In genomic region chr2:70053803-70054202, GRCm38 (mm10) we compare ENCODE assay signal across 29 mouse cellular contexts. TPM values are rescaled to one million over a fixed set of nuclear protein-coding genes. Genes with fewer than 3 reads are reported as not detected.
DNase-seq lines count a peak whose midpoint lies in the region; ATAC-seq and TF ChIP-seq lines count a peak whose summit lies in the region.
"Had no signal": no experiment of that assay in that cellular context is flagged by ENCODE, and none has a peak within 500 bp of the region (broad histone marks: within the 10 kb centered on the region; RNA-seq: fewer than 3 reads in every experiment).

No protein-coding gene starts in this region.

- peak; percentile 71; the same call in 1 of the 2 replicates for ATAC-seq in forebrain, embryonic 12.5 days (ENCODE audit: low FRiP score)
- ATAC-seq in hindbrain, embryonic 15.5 days (ENCODE audit: low FRiP score, low read depth) = no peak
- no peak for ATAC-seq in hindbrain, embryonic 16.5 days
- 0 out of 2 replicates have a peak, but pooled peaks have one; percentile 39 for ATAC-seq in midbrain, embryonic 15.5 days (replicated peaks)
- ATAC-seq in inflammation-experienced regulatory T-cells, adult 6 months = no peak
- ATAC-seq: activated CD4-positive, CD25-positive, alpha-beta regulatory T cell, adult 4 months; intestine, embryonic 16.5 days had no signal

- H3K27me3 ChIP-seq in forebrain, embryonic 12.5 days = no peaks in the 10 kb centered on the region; the same call in 1 of the 2 replicates
- H3K27me3 ChIP-seq in forebrain, embryonic 10.5 days (ENCODE audit: poor library complexity, severe bottlenecking) = no peaks in the 10 kb centered on the region
- no peaks in the 10 kb centered on the region for H3K27me3 ChIP-seq in hindbrain, embryonic 15.5 days
- no peaks in the 10 kb centered on the region for H3K27me3 ChIP-seq in hindbrain, embryonic 16.5 days (replicated peaks; ENCODE audit: control insufficient read depth, insufficient read depth, low read length)
- no peaks in the 10 kb centered on the region for H3K27me3 ChIP-seq in midbrain, embryonic 15.5 days (replicated peaks)
- H3K27me3 ChIP-seq: embryonic facial prominence, embryonic 13.5 days; heart, embryonic 15.5 days; stomach, embryonic 15.5 days had no signal

- H3K4me1 ChIP-seq in forebrain, embryonic 12.5 days = peaks cover 17% of the 10 kb centered on the region
- H3K4me1 ChIP-seq in forebrain, embryonic 10.5 days = peaks cover 17% of the 10 kb centered on the region
- peaks cover 8% of the 10 kb centered on the region; the same call in 1 of the 2 replicates for H3K4me1 ChIP-seq in hindbrain, embryonic 15.5 days (replicated peaks)
- H3K4me1 ChIP-seq in hindbrain, embryonic 16.5 days (ENCODE audit: control insufficient read depth, insufficient read depth, low read depth, low read length) = no peaks in the 10 kb centered on the region
- H3K4me1 ChIP-seq in midbrain, embryonic 15.5 days = peaks cover 12% of the 10 kb centered on the region
- H3K4me1 ChIP-seq: heart, embryonic 15.5 days; limb, embryonic 10.5 days; stomach, embryonic 15.5 days had no signal

- H3K9me3 ChIP-seq in forebrain, embryonic 12.5 days = no peaks in the 10 kb centered on the region
- no peaks in the 10 kb centered on the region for H3K9me3 ChIP-seq in forebrain, embryonic 10.5 days
- H3K9me3 ChIP-seq in hindbrain, embryonic 15.5 days = no peaks in the 10 kb centered on the region
- no peaks in the 10 kb centered on the region for H3K9me3 ChIP-seq in hindbrain, embryonic 16.5 days (ENCODE audit: control insufficient read depth, low read length)
- H3K9me3 ChIP-seq in midbrain, embryonic 15.5 days = no peaks in the 10 kb centered on the region
- H3K9me3 ChIP-seq: embryonic facial prominence, embryonic 13.5 days; heart, embryonic 15.5 days; limb, embryonic 10.5 days; stomach, embryonic 15.5 days had no signal

- TF ChIP-seq POLR2A in brain, embryonic 14.5 days (IDR thresholded peaks at IDR 0.05; ENCODE audit: borderline replicate concordance, extremely low read depth, insufficient read depth, insufficient read length, poor library complexity, severe bottlenecking) = no peak

- peak overlapping the region; percentile 56; the same call in 1 of the 2 replicates for H3K27ac ChIP-seq in forebrain, embryonic 12.5 days
- no peak overlapping the region for H3K27ac ChIP-seq in forebrain, embryonic 10.5 days
- peak overlapping the region; percentile 54; the same call in 1 of the 2 replicates for H3K27ac ChIP-seq in hindbrain, embryonic 15.5 days (replicated peaks)
- no peak overlapping the region for H3K27ac ChIP-seq in hindbrain, embryonic 16.5 days (ENCODE audit: low read depth, low read length)
- 0 out of 2 replicates have a peak overlapping the region, but pooled peaks have one; percentile 20 for H3K27ac ChIP-seq in midbrain, embryonic 15.5 days
- H3K27ac ChIP-seq: embryonic facial prominence, embryonic 13.5 days; gastrocnemius, adult 2 months; heart, embryonic 15.5 days; layer of hippocampus, adult 2 months; limb, embryonic 10.5 days; macrophage; stomach, embryonic 15.5 days had no signal

- no peak overlapping the region for H3K4me3 ChIP-seq in forebrain, embryonic 12.5 days (replicated peaks)
- no peak overlapping the region for H3K4me3 ChIP-seq in forebrain, embryonic 10.5 days
- H3K4me3 ChIP-seq in hindbrain, embryonic 15.5 days = no peak overlapping the region
- H3K4me3 ChIP-seq in hindbrain, embryonic 16.5 days (ENCODE audit: low read length) = no peak overlapping the region
- no peak overlapping the region for H3K4me3 ChIP-seq in midbrain, embryonic 15.5 days
- H3K4me3 ChIP-seq: embryonic facial prominence, embryonic 13.5 days; erythroblast, embryonic 14.5 days; gastrocnemius, adult 2 months; heart, embryonic 15.5 days; layer of hippocampus, adult 2 months; limb, embryonic 10.5 days; myocyte; stomach, embryonic 15.5 days had no signal

- no peak overlapping the region for H3K9ac ChIP-seq in forebrain, embryonic 12.5 days
- no peak overlapping the region for H3K9ac ChIP-seq in hindbrain, embryonic 15.5 days
- no peak overlapping the region for H3K9ac ChIP-seq in hindbrain, embryonic 16.5 days (ENCODE audit: low read depth, low read length)
- no peak overlapping the region for H3K9ac ChIP-seq in midbrain, embryonic 15.5 days
- H3K9ac ChIP-seq: embryonic facial prominence, embryonic 13.5 days; heart, embryonic 15.5 days; stomach, embryonic 15.5 days had no signal

- 46% methylated on average over 9 of the region's 9 CpGs for WGBS in forebrain, embryonic 12.5 days
- 84% methylated on average over 9 of the region's 9 CpGs for WGBS in forebrain, embryonic 10.5 days
- WGBS in hindbrain, embryonic 15.5 days = 40% methylated on average over 9 of the region's 9 CpGs
- 48% methylated on average over 9 of the region's 9 CpGs for WGBS in hindbrain, embryonic 16.5 days
- WGBS in midbrain, embryonic 15.5 days = 49% methylated on average over 9 of the region's 9 CpGs

- no peak for DNase-seq in forebrain, embryonic 10.5 days (ENCODE audit: extremely low spot score, low spot score)
- peak; percentile 75 for DNase-seq in brain, embryonic 14.5 days (ENCODE audit: low read depth)
- DNase-seq in thymus, postnatal 36 days = no peak
- DNase-seq: adrenal gland, adult 8-10 months; cerebellum, adult 2 months; cerebellum, postnatal 36 days; embryo, embryonic 11 days; gastrocnemius, adult 2 months; heart, postnatal 4 days; kidney, adult 9 months; kidney, postnatal 14 days; thymus, adult 2 months had no signal

- TF ChIP-seq CTCF in brain, embryonic 14.5 days (IDR thresholded peaks at IDR 0.05; ENCODE audit: borderline replicate concordance, extremely low read depth, insufficient read depth, insufficient read length) = no peak

- H3K4me2 ChIP-seq in forebrain, embryonic 12.5 days = no peak overlapping the region
- H3K4me2 ChIP-seq in hindbrain, embryonic 15.5 days = no peak overlapping the region
- no peak overlapping the region for H3K4me2 ChIP-seq in hindbrain, embryonic 16.5 days (ENCODE audit: low read length)
- no peak overlapping the region for H3K4me2 ChIP-seq in midbrain, embryonic 15.5 days
- H3K4me2 ChIP-seq: embryonic facial prominence, embryonic 13.5 days; heart, embryonic 15.5 days; stomach, embryonic 15.5 days had no signal

- H3K36me3 ChIP-seq in forebrain, embryonic 12.5 days (replicated peaks) = no peaks in the 10 kb centered on the region
- no peaks in the 10 kb centered on the region for H3K36me3 ChIP-seq in forebrain, embryonic 10.5 days (replicated peaks)
- no peaks in the 10 kb centered on the region for H3K36me3 ChIP-seq in hindbrain, embryonic 15.5 days
- H3K36me3 ChIP-seq in hindbrain, embryonic 16.5 days (ENCODE audit: control insufficient read depth, insufficient read depth, low read length) = no peaks in the 10 kb centered on the region
- H3K36me3 ChIP-seq in midbrain, embryonic 15.5 days (replicated peaks) = no peaks in the 10 kb centered on the region
- H3K36me3 ChIP-seq: embryonic facial prominence, embryonic 13.5 days; heart, embryonic 15.5 days; limb, embryonic 10.5 days; stomach, embryonic 15.5 days had no signal

RNA-seq across cellular contexts. Expression of gene Myo3b, which starts 14.9 kb away (rescaled TPM):
- 0.06 and 0.15 TPM in 2 replicates for polyA plus RNA-seq in forebrain, embryonic 12.5 days (2016; fragmentation: Nextera tagmentation; extraction: Ambion mirVana)
- polyA plus RNA-seq in forebrain, embryonic 10.5 days (2016; fragmentation: Nextera tagmentation; extraction: Ambion mirVana) = not detected in 2 replicates
- 0.10 and 0.26 TPM in 2 replicates for polyA plus RNA-seq in hindbrain, embryonic 15.5 days (2015; fragmentation: Nextera tagmentation; extraction: Ambion mirVana)
- polyA plus RNA-seq in hindbrain, embryonic 16.5 days (2015; fragmentation: Nextera tagmentation; extraction: Ambion mirVana) = 0.17 and 0.39 TPM in 2 replicates
- polyA plus RNA-seq in brain, embryonic 14.5 days (2012; rRNA removed) = 0.33 and 0.46 TPM in 2 replicates
- 0.24 and 0.41 TPM in 2 replicates for polyA plus RNA-seq in midbrain, embryonic 15.5 days (2015; fragmentation: Nextera tagmentation; extraction: Ambion mirVana)
- polyA plus RNA-seq in inflammation-experienced regulatory T-cells, adult 6 months (2017; shearing (Covaris generic)) = 10 to 100 TPM in 2 of 3 experiments, 1 to 10 TPM in 1; 7.0 to 13.4 (median 13.0) TPM
- polyA plus RNA-seq: embryonic facial prominence, embryonic 13.5 days; limb, embryonic 10.5 days; liver, adult 2 months; liver, embryonic 16.5 days; macrophage had no signal

Comparison
In these comparisons a context has a peak if more than half of its experiments do, and no peak if none do; other contexts are left out.
1. H3K27ac ChIP-seq: peak in forebrain, embryonic 12.5 days (single experiment), hindbrain, embryonic 15.5 days (single experiment) and midbrain, embryonic 15.5 days (single experiment); none in forebrain, embryonic 10.5 days (single experiment) and hindbrain, embryonic 16.5 days (single experiment).
2. ATAC-seq: peak in forebrain, embryonic 12.5 days (single experiment) and midbrain, embryonic 15.5 days (single experiment); none in hindbrain, embryonic 15.5 days (single experiment), hindbrain, embryonic 16.5 days (single experiment) and inflammation-experienced regulatory T-cells, adult 6 months (single experiment).